Mouse (Mus musculus): ENCODE data around the gene Smu1.

DNA sequence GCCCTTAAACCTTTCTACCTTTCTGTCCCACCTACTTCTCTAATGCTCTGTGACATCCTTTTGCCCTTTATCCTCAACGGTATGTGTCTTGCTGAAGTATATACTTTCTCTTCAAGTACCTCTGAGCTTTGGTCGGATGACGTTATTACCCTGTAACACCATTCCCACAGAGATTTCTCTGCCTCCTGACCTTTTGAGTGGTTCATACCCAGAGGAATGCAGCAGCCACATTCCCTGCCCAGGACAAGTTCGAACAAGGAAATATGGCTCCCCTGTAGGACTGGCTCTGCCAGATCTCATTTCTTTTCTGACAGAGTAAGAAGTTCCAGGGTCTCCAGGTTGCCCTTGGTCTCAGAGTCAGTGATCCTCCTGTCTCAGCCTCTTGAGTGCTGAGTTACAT is 44.2 kb upstream of the Smu1 start:
- no peak for TF ChIP-seq POLR2A (IDR thresholded peaks at IDR 0.05; ENCODE audit: extremely low read depth, insufficient read depth, low read length)
- TF ChIP-seq CTCF (IDR thresholded peaks at IDR 0.05; ENCODE audit: extremely low read depth, insufficient read depth, low read length), result no peak
